Mouse (Mus musculus) intestine, embryonic 15.5 days (tissue): ENCODE data around the gene Nme7. TPM values are rescaled to one million over a fixed set of nuclear protein-coding genes. Genes with fewer than 3 reads are reported as not detected.

ENCODE experiments used
- ATAC-seq: fragments of 200-750 bp; cut with Nextera tagmentation; 2 replicates; pipeline ENCODE4 v1.8.0; 2017; ENCODE audit warnings: moderate TSS enrichment, moderate library complexity
- H3K27ac ChIP-seq: fragments of 300-500 bp; sonication (generic); 2 replicates; pipeline ENCODE4 v1.5.1; 2015; ENCODE audit warnings: mild to moderate bottlenecking, inconsistent platforms
- H3K27me3 ChIP-seq: fragments of 300-500 bp; sonication (generic); replicated peaks from 2 replicates; pipeline ENCODE4 v1.6.1; 2015; ENCODE audit warnings: inconsistent platforms
- H3K36me3 ChIP-seq: fragments of 300-500 bp; sonication (generic); 2 replicates; pipeline ENCODE4 v1.6.1; 2015; ENCODE audit warnings: inconsistent platforms
- H3K4me1 ChIP-seq: fragments of 300-500 bp; sonication (generic); replicated peaks from 2 replicates; pipeline ENCODE4 v1.6.1; 2015; ENCODE audit warnings: inconsistent platforms
- H3K4me2 ChIP-seq: fragments of 300-500 bp; sonication (generic); replicated peaks from 2 replicates; pipeline ENCODE4 v1.6.1; 2015; ENCODE audit warnings: mild to moderate bottlenecking, inconsistent platforms
- H3K4me3 ChIP-seq: fragments of 300-500 bp; sonication (generic); replicated peaks from 2 replicates; pipeline ENCODE4 v1.5.1; 2015; ENCODE audit warnings: inconsistent platforms
- H3K9ac ChIP-seq: fragments of 300-500 bp; sonication (generic); 2 replicates; pipeline ENCODE4 v1.6.1; 2015; ENCODE audit warnings: inconsistent platforms
- H3K9me3 ChIP-seq: fragments of 300-500 bp; sonication (generic); 2 replicates; pipeline ENCODE4 v1.6.1; 2016; ENCODE audit warnings: inconsistent platforms
- WGBS: fragments of 180-500 bp; shearing (Covaris S2); methylation state at CpG from one replicate; pipeline ENCODE4 v1.1.7; 2015; 5-methylcytosine and 5-hydroxymethylcytosine counted together
- polyA plus RNA-seq: library from polyadenylated mRNA; unstranded; fragments of >200 nt; fragmentation: Nextera tagmentation; extraction: Ambion mirVana; gene quantifications from 2 replicates; pipeline ENCODE4 v1.2.1, GENCODE M21; 2015

Gene Nme7
- polyA plus RNA-seq, 1 experiment from 2014 or later, result 35.0 TPM

- no peaks in the 10 kb centered on the region for H3K27me3 ChIP-seq
- no peak for ATAC-seq
These were observed 91.3 kb downstream of the Nme7 start for GRCm38 (mm10) chr1:164395131-164395780.

GRCm38 (mm10) chr1:164397672-164398071, 93.8 kb downstream of the Nme7 start:
- Histone ChIP-seq H3K27me3 (no peaks in the 10 kb centered on the region), H3K9ac (no peak overlapping the region), H3K4me2 (no peak overlapping the region), H3K27ac (no peak overlapping the region), H3K4me1 (no peaks in the 10 kb centered on the region), H3K36me3 (no peaks in the 10 kb centered on the region), H3K9me3 (no peaks in the 10 kb centered on the region), H3K4me3 (no peak overlapping the region)
- WGBS, result 56% methylated on average over 4 of the region's 4 CpGs
- no peak for ATAC-seq

More at GRCm38 (mm10) chr1:164395131-164395780, 91.3 kb downstream of the Nme7 start:
- Histone ChIP-seq H3K4me3 (no peak overlapping the region), H3K9ac (no peak overlapping the region), H3K9me3 (no peaks in the 10 kb centered on the region), H3K4me1 (no peaks in the 10 kb centered on the region), H3K4me2 (no peak overlapping the region), H3K36me3 (no peaks in the 10 kb centered on the region), H3K27ac (no peak overlapping the region)
- WGBS, result 86% methylated on average over 6 of the region's 6 CpGs

DNA sequence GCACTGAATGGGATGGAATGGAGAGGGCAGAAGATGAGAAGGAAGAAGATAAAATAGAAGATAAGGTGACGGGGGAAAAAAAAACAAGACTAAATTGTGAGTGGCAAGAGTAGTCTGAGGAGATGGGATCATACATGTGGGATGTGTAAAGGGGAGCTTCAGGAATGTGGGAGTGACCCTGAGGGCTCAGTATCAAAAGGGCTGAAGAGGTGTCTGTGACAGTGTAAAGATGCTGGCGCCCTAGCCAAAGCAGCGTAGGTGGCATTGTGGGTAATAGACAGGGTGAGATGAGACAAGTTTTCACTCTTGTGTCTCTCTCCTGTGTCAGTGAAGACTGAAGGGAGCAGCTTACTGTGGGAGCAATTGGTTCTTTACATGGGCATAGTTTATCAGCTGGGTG, 95.7 kb downstream of the Nme7 start:
- 0 out of 2 replicates have a peak, but pooled peaks cover 4% of the 10 kb centered on the region for H3K36me3 ChIP-seq
- H3K4me1 ChIP-seq, result no peaks in the 10 kb centered on the region
- H3K27me3 ChIP-seq, result no peaks in the 10 kb centered on the region
- H3K4me3 ChIP-seq, result no peak overlapping the region
- no peak for ATAC-seq
- no peaks in the 10 kb centered on the region for H3K9me3 ChIP-seq
- no peak overlapping the region for H3K27ac ChIP-seq
- no peak overlapping the region for H3K9ac ChIP-seq
- no peak overlapping the region for H3K4me2 ChIP-seq
- WGBS, result 96% methylated on average over 3 of the region's 3 CpGs

GRCm38 (mm10) chr1:164405385-164405802, 101.5 kb downstream of the Nme7 start:
- peak; percentile 72 for ATAC-seq
- 0 out of 2 replicates have a peak, but pooled peaks cover 4% of the 10 kb centered on the region for H3K4me1 ChIP-seq
- H3K36me3 ChIP-seq, result 0 out of 2 replicates have a peak, but pooled peaks cover 4% of the 10 kb centered on the region
- H3K9me3 ChIP-seq, result no peaks in the 10 kb centered on the region
- H3K27ac ChIP-seq, result no peak overlapping the region
- no peak overlapping the region for H3K9ac ChIP-seq
- H3K27me3 ChIP-seq, result no peaks in the 10 kb centered on the region
- H3K4me2 ChIP-seq, result no peak overlapping the region
- 13% methylated on average over 5 of the region's 5 CpGs for WGBS
- H3K4me3 ChIP-seq, result no peak overlapping the region

DNA sequence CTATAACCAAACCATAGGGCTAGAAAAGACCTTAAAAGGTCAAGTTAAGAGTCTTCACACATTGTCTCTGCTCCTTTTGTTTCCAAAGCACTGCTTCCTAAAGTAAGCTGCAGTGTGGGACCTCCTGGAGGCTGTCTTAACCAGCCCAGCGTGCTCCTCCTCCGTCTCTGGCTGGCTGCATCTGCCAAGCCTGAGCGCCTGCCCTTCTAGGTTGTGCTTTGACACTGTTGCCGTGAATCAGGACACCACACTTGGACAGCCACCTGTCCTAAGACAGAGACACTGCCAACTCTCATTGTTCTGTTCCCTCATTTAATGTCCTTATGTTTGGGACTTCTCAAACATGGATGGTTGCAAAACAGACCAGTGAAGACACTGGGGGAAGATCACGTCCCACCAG, 102.6 kb downstream of the Nme7 start:
- Histone ChIP-seq H3K4me3 (no peak overlapping the region), H3K27me3 (no peaks in the 10 kb centered on the region), H3K36me3 (0 out of 2 replicates have a peak, but pooled peaks cover 4% of the 10 kb centered on the region), H3K4me1 (0 out of 2 replicates have a peak, but pooled peaks cover 4% of the 10 kb centered on the region), H3K9ac (no peak overlapping the region), H3K9me3 (no peaks in the 10 kb centered on the region), H3K4me2 (no peak overlapping the region), H3K27ac (no peak overlapping the region)
- no peak for ATAC-seq
- 68% methylated on average over 5 of the region's 5 CpGs for WGBS

DNA sequence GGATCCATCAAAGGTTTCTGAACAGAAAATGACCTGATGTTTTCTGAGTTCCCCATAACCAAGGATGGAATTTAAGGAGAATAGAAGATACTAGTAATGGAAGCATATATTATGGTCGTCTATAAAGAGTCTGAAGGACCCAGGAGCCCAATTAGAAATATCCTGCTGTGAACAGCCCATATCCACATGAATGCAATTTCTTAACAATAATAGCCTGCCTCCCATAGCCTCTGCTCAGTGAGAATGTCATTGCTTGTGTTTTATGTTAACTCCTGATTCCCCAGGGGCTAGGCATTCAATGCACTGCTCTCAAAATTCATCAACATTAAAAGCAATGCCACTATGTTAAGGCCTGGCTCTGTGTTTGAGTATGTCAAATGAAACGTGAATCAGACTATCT, 104.7 kb downstream of the Nme7 start:
- H3K27ac ChIP-seq, result no peak overlapping the region
- 76% methylated on average over 2 of the region's 2 CpGs for WGBS
- H3K4me1 ChIP-seq, result 0 out of 2 replicates have a peak, but pooled peaks cover 4% of the 10 kb centered on the region
- no peak overlapping the region for H3K4me2 ChIP-seq
- no peak overlapping the region for H3K4me3 ChIP-seq
- H3K36me3 ChIP-seq, result 0 out of 2 replicates have a peak, but pooled peaks cover 3% of the 10 kb centered on the region
- no peaks in the 10 kb centered on the region for H3K27me3 ChIP-seq
- H3K9ac ChIP-seq, result no peak overlapping the region
- no peak for ATAC-seq
- no peaks in the 10 kb centered on the region for H3K9me3 ChIP-seq

DNA sequence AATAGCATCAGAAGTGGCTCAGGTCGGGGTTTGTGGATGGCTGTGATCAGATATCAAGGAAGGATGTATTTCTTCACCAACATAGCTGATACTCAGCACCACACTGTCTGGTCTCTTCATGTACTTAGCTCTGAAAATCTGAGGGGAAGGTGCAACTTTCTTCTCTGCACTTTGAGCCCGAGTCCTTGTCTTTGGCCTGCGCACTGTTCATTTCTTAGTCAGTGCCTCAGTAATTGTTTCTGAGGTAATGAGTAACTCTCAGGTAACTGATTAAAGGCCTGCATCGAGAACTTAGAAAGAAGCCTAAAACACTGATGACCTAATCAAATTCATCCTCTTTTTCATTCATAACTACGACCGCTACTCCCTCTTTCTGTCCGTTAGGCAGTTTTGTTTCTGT, 107.4 kb downstream of the Nme7 start:
- no peaks in the 10 kb centered on the region for H3K27me3 ChIP-seq
- H3K27ac ChIP-seq, result no peak overlapping the region
- no peaks in the 10 kb centered on the region for H3K9me3 ChIP-seq
- H3K9ac ChIP-seq, result no peak overlapping the region
- H3K4me2 ChIP-seq, result no peak overlapping the region
- ATAC-seq, result peak; percentile 50
- no peaks in the 10 kb centered on the region for H3K4me1 ChIP-seq
- no peak overlapping the region for H3K4me3 ChIP-seq
- 60% methylated on average over 7 of the region's 7 CpGs for WGBS
- no peaks in the 10 kb centered on the region for H3K36me3 ChIP-seq

- Histone ChIP-seq H3K4me1 (no peaks in the 10 kb centered on the region), H3K4me3 (no peak overlapping the region), H3K4me2 (no peak overlapping the region), H3K27ac (peak overlapping the region; percentile 40), H3K9ac (no peak overlapping the region), H3K9me3 (no peaks in the 10 kb centered on the region), H3K36me3 (no peaks in the 10 kb centered on the region), H3K27me3 (no peaks in the 10 kb centered on the region)
- 76% methylated on average over 9 of the region's 9 CpGs for WGBS
- ATAC-seq, result peak; percentile 24
These were observed 109.0 kb downstream of the Nme7 start for GRCm38 (mm10) chr1:164412906-164413305.

DNA sequence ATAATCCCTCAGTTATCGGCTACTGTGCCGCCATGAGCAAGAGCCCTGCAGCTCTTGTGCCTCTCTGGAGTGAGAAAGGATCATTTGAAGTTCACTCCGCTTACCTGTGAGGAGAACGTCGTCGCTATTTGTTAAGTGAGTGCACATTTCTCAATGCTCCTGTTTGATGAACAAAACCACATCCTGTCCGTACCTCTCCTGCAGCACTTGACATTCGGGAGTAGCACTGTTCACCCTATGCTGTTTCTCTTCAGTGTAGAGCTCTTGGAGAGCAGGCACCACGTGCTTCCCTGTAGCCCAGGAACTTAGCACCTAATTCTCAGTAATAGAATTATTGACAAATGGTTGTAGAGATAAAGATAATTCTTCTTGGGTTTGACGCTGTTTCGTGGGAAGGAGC, 109.7 kb downstream of the Nme7 start:
- Histone ChIP-seq H3K27me3 (no peaks in the 10 kb centered on the region), H3K9me3 (no peaks in the 10 kb centered on the region), H3K36me3 (no peaks in the 10 kb centered on the region), H3K9ac (no peak overlapping the region), H3K4me1 (no peaks in the 10 kb centered on the region), H3K27ac (no peak overlapping the region), H3K4me3 (no peak overlapping the region), H3K4me2 (no peak overlapping the region)
- 86% methylated on average over 11 of the region's 11 CpGs for WGBS
- ATAC-seq, result no peak

- no peaks in the 10 kb centered on the region for H3K9me3 ChIP-seq
- no peaks in the 10 kb centered on the region for H3K27me3 ChIP-seq
- H3K9ac ChIP-seq, result no peak overlapping the region
- H3K4me1 ChIP-seq, result no peaks in the 10 kb centered on the region
- H3K4me2 ChIP-seq, result peak overlapping the region; percentile 39; the same call in 1 of the 2 replicates
- ATAC-seq, result peak; percentile 87
- H3K36me3 ChIP-seq, result no peaks in the 10 kb centered on the region
- H3K4me3 ChIP-seq, result no peak overlapping the region
- WGBS, result 68% methylated on average over 2 of the region's 2 CpGs
- H3K27ac ChIP-seq, result peak overlapping the region; percentile 83
These were observed 111.4 kb downstream of the Nme7 start for GRCm38 (mm10) chr1:164415347-164415751.

DNA sequence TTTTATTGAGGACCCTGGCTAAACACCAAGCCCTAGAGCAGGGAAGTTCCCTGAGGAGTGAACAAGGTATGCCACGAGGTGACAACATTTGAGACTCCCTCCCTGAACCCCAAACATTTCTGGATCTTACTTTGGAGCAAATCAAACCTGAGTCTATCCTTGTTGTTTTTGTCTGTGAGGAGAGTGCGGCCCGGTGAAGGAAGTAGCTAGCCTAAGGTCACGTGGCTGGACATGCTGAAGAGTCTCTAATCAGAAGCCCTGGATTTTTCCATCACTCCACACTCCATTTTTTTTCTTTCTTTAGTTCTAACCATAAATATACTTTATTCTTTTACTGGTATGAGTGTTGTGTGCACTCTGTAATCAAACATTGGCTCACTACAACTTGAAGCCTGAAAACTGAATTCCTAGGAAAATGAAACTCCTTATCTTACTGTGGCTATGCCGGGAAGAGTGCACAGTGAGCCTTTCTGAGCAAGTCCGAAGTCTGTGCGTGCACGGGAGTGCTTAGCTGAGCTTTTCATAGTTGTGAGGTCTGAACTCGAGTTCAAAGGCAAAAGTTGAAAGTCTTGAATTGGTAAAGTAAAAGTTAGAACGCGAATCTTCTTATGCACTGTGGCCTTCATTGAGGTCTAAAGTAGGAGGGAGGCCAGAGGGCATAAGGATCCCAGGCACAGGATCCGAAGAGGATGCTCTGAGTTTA, 112.9 kb downstream of the Nme7 start:
- H3K4me2 ChIP-seq, result no peak overlapping the region
- no peaks in the 10 kb centered on the region for H3K36me3 ChIP-seq
- H3K9me3 ChIP-seq, result no peaks in the 10 kb centered on the region
- H3K27ac ChIP-seq, result peak overlapping the region; percentile 83
- WGBS, result 69% methylated on average over 12 of the region's 12 CpGs
- no peak overlapping the region for H3K4me3 ChIP-seq
- H3K4me1 ChIP-seq, result no peaks in the 10 kb centered on the region
- H3K9ac ChIP-seq, result no peak overlapping the region
- H3K27me3 ChIP-seq, result no peaks in the 10 kb centered on the region
- ATAC-seq, result no peak

DNA sequence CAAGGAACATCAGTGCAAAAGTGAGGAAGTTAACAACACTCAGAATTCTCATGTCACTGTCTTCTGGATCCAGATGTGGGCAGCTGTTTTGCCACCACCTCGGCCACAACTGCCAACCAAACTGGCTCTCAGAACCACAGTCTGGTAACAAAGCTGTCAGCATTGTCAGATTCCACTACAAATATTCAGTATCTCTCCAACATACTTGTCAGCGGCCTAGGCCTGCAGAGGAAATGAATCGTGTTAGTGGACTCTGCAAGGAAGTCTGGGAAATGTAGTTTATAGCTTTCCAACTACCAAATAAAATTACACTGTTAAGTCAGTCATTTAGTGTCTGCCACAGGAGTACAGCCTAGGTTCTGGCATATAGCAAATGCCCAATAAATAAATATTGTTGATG, 113.7 kb downstream of the Nme7 start:
- no peak overlapping the region for H3K4me3 ChIP-seq
- H3K9ac ChIP-seq, result no peak overlapping the region
- 60% methylated on average over 3 of the region's 3 CpGs for WGBS
- no peaks in the 10 kb centered on the region for H3K27me3 ChIP-seq
- no peaks in the 10 kb centered on the region for H3K9me3 ChIP-seq
- H3K27ac ChIP-seq, result peak overlapping the region; percentile 83
- H3K4me1 ChIP-seq, result no peaks in the 10 kb centered on the region
- no peaks in the 10 kb centered on the region for H3K36me3 ChIP-seq
- no peak for ATAC-seq
- H3K4me2 ChIP-seq, result no peak overlapping the region

- H3K4me1 ChIP-seq, result no peaks in the 10 kb centered on the region
- H3K9me3 ChIP-seq, result no peaks in the 10 kb centered on the region
- H3K9ac ChIP-seq, result no peak overlapping the region
- H3K27me3 ChIP-seq, result no peaks in the 10 kb centered on the region
- no peak overlapping the region for H3K4me3 ChIP-seq
- H3K27ac ChIP-seq, result no peak overlapping the region
- H3K4me2 ChIP-seq, result no peak overlapping the region
- 60% methylated on average over 10 of the region's 10 CpGs for WGBS
- no peak for ATAC-seq
- H3K36me3 ChIP-seq, result no peaks in the 10 kb centered on the region
These were observed 114.4 kb downstream of the Nme7 start for GRCm38 (mm10) chr1:164418320-164418719.
